Mouse (Mus musculus) urinary bladder, adult 18-20 months (tissue): ENCODE measurements around the gene Prex1.

ENCODE experiments used
- DNase-seq, 2 experiments: peaks; one replicate each; pipeline ENCODE4 v3.0.0; 2022; ENCODE audit warnings: low spot score in 2 of 2, mixed read lengths in 2 of 2

Prex1 gene

GRCm38 (mm10) chr2:166662595-166663160 lies 51.0 kb downstream of the Prex1 start:
- no peak for DNase-seq

- no peak for DNase-seq
Measured at GRCm38 (mm10) chr2:166661971-166662370, 51.7 kb downstream of the Prex1 start.

GRCm38 (mm10) chr2:166661498-166661897 lies 52.1 kb downstream of the Prex1 start:
- no peak for DNase-seq

- no peak for DNase-seq
Measured at GRCm38 (mm10) chr2:166658380-166658779, 55.3 kb downstream of the Prex1 start.

GRCm38 (mm10) chr2:166657451-166658011 lies 56.1 kb downstream of the Prex1 start:
- DNase-seq, result no peak

- no peak for DNase-seq
Measured at GRCm38 (mm10) chr2:166656630-166657029, 57.0 kb downstream of the Prex1 start.

- no peak for DNase-seq
Measured at GRCm38 (mm10) chr2:166655727-166656520, 57.7 kb downstream of the Prex1 start.

- DNase-seq, result no peak
Measured at GRCm38 (mm10) chr2:166655308-166655707, 58.3 kb downstream of the Prex1 start.

- DNase-seq, result no peak
Measured at GRCm38 (mm10) chr2:166654875-166655274, 58.8 kb downstream of the Prex1 start.

- no peak for DNase-seq
Measured at GRCm38 (mm10) chr2:166653564-166653963, 60.1 kb downstream of the Prex1 start.

GRCm38 (mm10) chr2:166652672-166653071 lies 61.0 kb downstream of the Prex1 start:
- no peak for DNase-seq

GRCm38 (mm10) chr2:166651317-166652030 lies 62.2 kb downstream of the Prex1 start:
- no peak for DNase-seq

GRCm38 (mm10) chr2:166650414-166650813 lies 63.2 kb downstream of the Prex1 start:
- DNase-seq, result no peak

- DNase-seq, result no peak
Measured at GRCm38 (mm10) chr2:166647242-166647641, 66.4 kb downstream of the Prex1 start.

GRCm38 (mm10) chr2:166646434-166647088 lies 67.1 kb downstream of the Prex1 start:
- DNase-seq, result no peak

- DNase-seq, result no peak
Measured at GRCm38 (mm10) chr2:166644816-166645215, 68.8 kb downstream of the Prex1 start.

GRCm38 (mm10) chr2:166642581-166642987 lies 71.0 kb downstream of the Prex1 start:
- DNase-seq, result no peak

GRCm38 (mm10) chr2:166639750-166640149 lies 73.9 kb downstream of the Prex1 start:
- no peak for DNase-seq

- DNase-seq, result no peak
Measured at GRCm38 (mm10) chr2:166638947-166639641, 74.5 kb downstream of the Prex1 start.

GRCm38 (mm10) chr2:166638079-166638800 lies 75.4 kb downstream of the Prex1 start:
- no peak for DNase-seq

GRCm38 (mm10) chr2:166637673-166637990 lies 76.0 kb downstream of the Prex1 start:
- no peak for DNase-seq
